Mouse (Mus musculus): Measurements from ENCODE around the gene Htr6.

- TF ChIP-seq CTCF (IDR thresholded peaks at IDR 0.05; ENCODE audit: low read depth) (no peak), EP300 (IDR thresholded peaks at IDR 0.05; ENCODE audit: low read depth) (no peak)
Measured at GRCm38 (mm10) chr4:139057291-139057690, 18.1 kb downstream of the Htr6 start.
